Mouse (Mus musculus) neutrophil, adult 65 days (primary cell): ENCODE results near the gene Vsig2. TPM values are rescaled to one million over a fixed set of nuclear protein-coding genes. Genes with fewer than 3 reads are reported as not detected.

Source experiments
- total RNA-seq: library from RNA; stranded (reverse); gene quantifications from 2 replicates; pipeline ENCODE4 v1.2.4, GENCODE M21; 2023

Gene Vsig2
- total RNA-seq = not detected in 2 replicates

GRCm38 (mm10) chr9:37539170-37540025 lies at the start of gene Vsig2:
Gene Vsig2, plus strand, starts transcription at chr9:37539255.

GRCm38 (mm10) chr9:37527396-37528224 lies 11.4 kb upstream of the Vsig2 start, which contains the start of gene Esam:
Gene Esam, plus strand, starts transcription at chr9:37528078.

DNA sequence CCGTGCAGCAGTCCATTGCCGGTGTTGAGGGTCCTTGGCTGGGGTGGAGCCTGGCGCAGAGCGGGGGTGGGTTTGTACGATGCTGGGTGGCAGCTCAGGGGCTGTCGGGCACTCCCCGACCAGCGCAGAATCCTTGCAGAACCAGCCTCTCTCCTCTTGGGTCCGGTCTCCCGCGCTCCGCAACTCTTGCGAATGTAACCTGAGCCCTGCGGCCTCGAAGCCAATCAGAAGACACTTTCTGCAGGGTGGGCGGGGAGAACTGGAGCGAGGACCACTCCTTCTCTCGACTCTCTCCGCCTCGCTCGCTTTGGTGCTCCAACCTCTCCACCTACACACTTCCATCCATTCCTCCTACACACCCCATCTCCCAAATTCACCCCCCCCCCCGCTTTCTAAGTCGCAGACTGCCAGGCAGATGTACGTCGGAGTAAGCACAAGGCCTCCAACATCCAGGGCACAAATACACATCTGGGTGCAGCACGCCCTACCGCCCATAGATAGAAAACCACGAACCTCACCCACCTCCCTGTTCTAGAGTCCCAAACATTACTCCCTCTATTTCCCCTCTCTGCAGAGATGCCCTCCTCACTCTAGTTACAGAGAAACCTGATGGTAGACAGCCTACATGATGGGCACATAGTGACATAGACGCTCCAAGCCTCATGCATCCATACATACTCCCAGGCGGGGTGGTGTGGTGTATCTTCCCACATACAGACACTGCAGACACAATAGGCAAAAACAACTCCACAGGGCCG lies 13.7 kb downstream of the Vsig2 start, which contains the start of gene Nrgn:
Gene Nrgn (minus strand): TSS at position 369 of the 758 bp plus-strand sequence.

GRCm38 (mm10) chr9:37554838-37555748 lies 16.0 kb downstream of the Vsig2 start, which contains the start of gene Siae:
Gene Siae, plus strand, starts transcription at chr9:37555698.

Other genes starting within 250 kb of the Vsig2 start
- 7.9 and 8.7 TPM in 2 replicates for gene Ccdc15, start 190.8 kb upstream of the Vsig2 start, total RNA-seq
- not detected in 2 replicates for gene Hepacam, start 171.9 kb upstream of the Vsig2 start, total RNA-seq
- 1.0 TPM in 1 of 2 replicates, not detected in the other for gene Robo4, start 137.4 kb upstream of the Vsig2 start, total RNA-seq
- gene Robo3, start 106.0 kb upstream of the Vsig2 start, total RNA-seq = 0.32 TPM in 1 of 2 replicates, not detected in the other
- 6.8 and 10.4 TPM in 2 replicates for gene Msantd2, start 49.9 kb upstream of the Vsig2 start, total RNA-seq
- not detected in 2 replicates for gene Esam, start 11.2 kb upstream of the Vsig2 start, total RNA-seq
- 1.4 and 1.9 TPM in 2 replicates for gene Nrgn, start 13.6 kb downstream of the Vsig2 start, total RNA-seq
- 2.5 and 2.6 TPM in 2 replicates for gene Siae, start 16.4 kb downstream of the Vsig2 start, total RNA-seq
- gene Spa17, start 74.5 kb downstream of the Vsig2 start, total RNA-seq = 0.73 TPM in 1 of 2 replicates, not detected in the other
- 50.3 and 54.0 TPM in 2 replicates for gene Tbrg1, start 118.1 kb downstream of the Vsig2 start, total RNA-seq
- gene Panx3, start 130.0 kb downstream of the Vsig2 start, total RNA-seq = not detected in 2 replicates
- not detected in 2 replicates for gene Olfr160, start 177.0 kb downstream of the Vsig2 start, total RNA-seq
- gene Olfr874, start 205.9 kb downstream of the Vsig2 start, total RNA-seq = not detected in 2 replicates
- not detected in 2 replicates for gene Olfr875, start 232.6 kb downstream of the Vsig2 start, total RNA-seq